Mouse (Mus musculus): ENCODE results near the gene Gm39115.
A peak's percentile ranks its signal among the peaks of the same experiment; 100 is the strongest.
"Not testable (repeated sequence)": the region's sequence is repeated elsewhere in the genome, so short reads cannot be mapped to it uniquely, and the experiment has no call there.

Gene Gm39115

DNA sequence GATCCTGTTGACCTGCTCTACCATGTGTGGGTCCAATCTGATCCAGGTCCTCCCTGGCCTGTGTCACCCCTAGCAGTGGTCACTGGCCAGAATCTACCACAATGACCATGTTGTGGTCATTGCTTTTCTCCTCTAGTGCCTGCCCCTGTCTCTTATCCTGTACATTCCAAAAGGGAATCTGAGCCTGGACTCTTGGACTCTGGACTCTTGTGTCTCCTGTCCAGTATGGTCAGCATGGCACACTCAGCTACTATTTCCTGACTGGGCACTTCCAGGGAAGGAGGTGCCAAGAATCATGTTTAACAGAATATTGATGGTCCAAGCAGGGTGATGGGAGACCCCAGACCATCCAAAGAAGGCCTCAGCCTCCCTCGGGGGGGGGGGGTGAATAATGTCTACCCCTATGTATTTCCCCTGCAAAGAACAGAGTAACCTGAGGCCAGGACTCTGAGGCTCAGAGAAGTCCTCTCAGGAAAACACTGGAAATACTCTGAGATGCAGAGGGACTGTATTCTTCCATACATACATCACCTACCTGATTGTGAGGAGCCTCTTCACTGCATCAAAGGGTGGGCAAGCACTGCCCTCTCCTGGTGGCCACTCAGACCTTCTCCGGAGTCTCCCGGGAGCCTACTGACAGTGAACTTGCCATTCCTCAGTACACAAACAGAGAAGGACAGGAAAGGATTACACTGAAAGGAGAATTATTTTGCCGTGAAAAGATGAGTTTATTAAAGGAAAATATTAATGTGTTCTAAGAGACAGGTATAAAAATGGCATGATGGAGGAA, 1.4 kb downstream of the Gm39115 start:
- no peak for DNase-seq (ENCODE audit: low read depth, low spot score)
- no peaks in the 10 kb centered on the region for H3K27me3 ChIP-seq (ENCODE audit: control insufficient read depth, insufficient read depth, low read length, poor library complexity, severe bottlenecking)
- no peaks in the 10 kb centered on the region for H3K36me3 ChIP-seq (ENCODE audit: control insufficient read depth, insufficient read depth, low read length, poor library complexity, severe bottlenecking)

DNA sequence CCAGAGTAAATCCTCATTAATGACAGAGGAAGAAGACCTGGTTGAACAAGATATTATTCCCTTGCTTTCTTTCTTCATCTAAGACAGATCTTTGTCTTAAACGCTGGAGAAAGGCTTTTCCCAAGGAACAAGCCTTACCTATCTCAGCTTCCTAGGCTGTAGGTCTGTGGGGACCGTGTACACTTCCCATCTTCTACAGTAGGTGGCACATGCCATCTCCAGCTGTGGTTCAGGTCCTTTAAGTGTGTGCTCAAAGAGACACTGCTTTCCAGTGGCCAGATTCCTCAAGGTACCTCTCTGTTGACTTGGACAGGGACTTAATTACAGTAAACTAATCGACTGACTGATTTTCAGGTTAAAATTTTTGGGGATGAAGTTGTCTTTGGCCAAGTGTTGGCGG, 7.0 kb downstream of the Gm39115 start:
- H3K27me3 ChIP-seq (ENCODE audit: control insufficient read depth, insufficient read depth, low read length, poor library complexity, severe bottlenecking) = no peaks in the 10 kb centered on the region
- no peaks in the 10 kb centered on the region for H3K36me3 ChIP-seq (ENCODE audit: control insufficient read depth, insufficient read depth, low read length, poor library complexity, severe bottlenecking)
- DNase-seq (ENCODE audit: low read depth, low spot score) = no peak

DNA sequence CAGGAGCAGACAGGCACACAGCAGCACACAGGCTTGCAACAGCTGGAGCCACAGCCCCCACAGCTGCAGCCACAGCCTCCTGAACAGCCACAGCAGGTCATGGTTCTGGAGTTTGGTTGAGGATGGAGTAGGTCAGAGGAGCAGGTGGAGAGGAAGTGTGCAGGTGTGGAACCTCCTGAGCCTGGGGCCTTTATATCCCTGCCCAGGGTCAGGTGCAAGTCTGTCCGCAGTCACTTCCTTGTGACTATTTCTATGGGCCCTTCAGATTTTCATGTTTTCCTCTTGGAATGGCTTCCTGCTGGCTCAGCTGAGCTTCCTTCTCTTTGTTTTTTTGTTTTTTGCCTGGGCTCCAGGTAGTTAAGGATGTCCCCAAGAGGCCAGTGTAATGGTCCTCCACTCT, 15.2 kb downstream of the Gm39115 start, which contains the start of gene Gm45618:
TSS of gene Gm45618 (minus strand) at position 101 of the 400 bp plus-strand sequence.
- not testable (repeated sequence) for H3K27me3 ChIP-seq (ENCODE audit: control insufficient read depth, insufficient read depth, low read length, poor library complexity, severe bottlenecking); H3K36me3 ChIP-seq (ENCODE audit: control insufficient read depth, insufficient read depth, low read length, poor library complexity, severe bottlenecking); DNase-seq (ENCODE audit: low read depth, low spot score)

DNA sequence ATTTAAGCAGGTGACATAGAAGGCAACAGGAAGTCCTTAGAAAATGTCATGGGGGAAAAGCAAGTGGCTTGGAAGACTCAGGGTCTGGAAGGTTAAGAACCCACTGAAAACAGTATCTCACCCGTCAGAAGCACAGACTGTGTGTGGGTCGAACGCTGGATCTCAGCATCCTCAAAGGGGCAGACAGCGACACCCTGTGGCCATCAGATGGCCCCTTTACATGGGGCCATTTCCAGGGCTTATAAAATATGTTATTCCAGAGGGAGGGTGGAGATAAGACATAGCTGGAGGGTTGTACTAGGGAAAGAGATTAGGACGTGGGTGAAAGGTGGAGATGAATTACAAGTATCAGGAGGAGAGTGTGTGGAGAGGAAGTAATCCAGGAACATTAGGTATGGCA, 16.2 kb downstream of the Gm39115 start:
- Histone ChIP-seq H3K36me3 (ENCODE audit: control insufficient read depth, insufficient read depth, low read length, poor library complexity, severe bottlenecking) (no peaks in the 10 kb centered on the region), H3K27me3 (ENCODE audit: control insufficient read depth, insufficient read depth, low read length, poor library complexity, severe bottlenecking) (no peaks in the 10 kb centered on the region)
- DNase-seq (ENCODE audit: low read depth, low spot score) = peak; percentile 4

GRCm38 (mm10) chr7:142104747-142105146, 31.1 kb downstream of the Gm39115 start:
- DNase-seq (ENCODE audit: low read depth, low spot score) = no peak
- no peaks in the 10 kb centered on the region for H3K36me3 ChIP-seq (ENCODE audit: control insufficient read depth, insufficient read depth, low read length, poor library complexity, severe bottlenecking)

GRCm38 (mm10) chr7:142097776-142098175, 38.1 kb downstream of the Gm39115 start:
- Histone ChIP-seq H3K27me3 (ENCODE audit: control insufficient read depth, insufficient read depth, low read length, poor library complexity, severe bottlenecking) (no peaks in the 10 kb centered on the region), H3K36me3 (ENCODE audit: control insufficient read depth, insufficient read depth, low read length, poor library complexity, severe bottlenecking) (no peaks in the 10 kb centered on the region)
- DNase-seq (ENCODE audit: low read depth, low spot score) = peak; percentile 84

More at GRCm38 (mm10) chr7:142104747-142105146, 31.1 kb downstream of the Gm39115 start:
- no peaks in the 10 kb centered on the region; the same call in 1 of the 2 replicates for H3K27me3 ChIP-seq (ENCODE audit: control insufficient read depth, insufficient read depth, low read length, poor library complexity, severe bottlenecking)

GRCm38 (mm10) chr7:142096701-142097100, 39.1 kb downstream of the Gm39115 start:
- Histone ChIP-seq H3K27me3 (ENCODE audit: control insufficient read depth, insufficient read depth, low read length, poor library complexity, severe bottlenecking) (no peaks in the 10 kb centered on the region), H3K36me3 (ENCODE audit: control insufficient read depth, insufficient read depth, low read length, poor library complexity, severe bottlenecking) (no peaks in the 10 kb centered on the region)
- DNase-seq (ENCODE audit: low read depth, low spot score) = no peak

DNA sequence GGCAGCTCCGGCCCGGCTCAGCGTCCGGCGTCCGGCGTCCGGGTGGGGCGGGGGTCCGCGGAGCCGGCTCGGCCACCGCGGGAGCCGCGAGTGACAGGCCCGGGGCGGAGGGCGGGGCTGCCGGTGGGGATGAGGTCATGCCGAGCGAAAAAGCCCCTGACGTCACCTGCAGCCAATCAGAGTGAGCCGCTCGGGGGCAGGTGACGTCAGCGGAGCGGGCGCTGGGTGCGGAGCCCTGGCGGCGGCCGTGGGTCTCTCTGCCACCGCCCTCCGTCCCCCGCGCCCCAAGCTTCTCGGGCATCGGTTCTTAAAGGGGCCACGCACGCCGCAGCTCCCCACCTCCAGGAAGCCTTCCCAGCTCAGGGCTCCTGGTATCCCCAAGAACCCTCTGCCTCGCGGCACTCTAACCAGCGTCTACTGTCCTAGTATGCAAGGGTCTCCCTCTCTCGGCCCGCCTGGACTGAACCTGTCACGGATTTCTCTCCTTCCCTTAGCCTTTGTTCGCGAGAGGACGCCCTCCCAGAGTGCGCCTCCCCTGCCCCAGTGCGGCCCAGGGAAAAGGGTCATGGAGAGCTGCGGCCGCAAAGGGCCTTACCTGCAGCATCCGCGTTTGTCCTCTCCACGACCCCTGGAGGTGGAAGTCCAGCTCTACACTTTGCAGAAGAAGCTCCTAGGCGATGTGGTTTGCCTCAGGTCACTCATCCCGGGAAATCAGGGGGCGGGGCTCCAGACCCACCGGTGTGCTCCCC, 40.5 kb downstream of the Gm39115 start, which contains the start of gene Dusp8:
TSS of gene Dusp8 (minus strand) at position 661 of the 749 bp plus-strand sequence.
- Histone ChIP-seq H3K36me3 (ENCODE audit: control insufficient read depth, insufficient read depth, low read length, poor library complexity, severe bottlenecking) (no peaks in the 10 kb centered on the region), H3K27me3 (ENCODE audit: control insufficient read depth, insufficient read depth, low read length, poor library complexity, severe bottlenecking) (no peaks in the 10 kb centered on the region)
- peak; percentile 89 for DNase-seq (ENCODE audit: low read depth, low spot score)

GRCm38 (mm10) chr7:142094301-142095143, 41.3 kb downstream of the Gm39115 start:
- Histone ChIP-seq H3K27me3 (ENCODE audit: control insufficient read depth, insufficient read depth, low read length, poor library complexity, severe bottlenecking) (no peaks in the 10 kb centered on the region), H3K36me3 (ENCODE audit: control insufficient read depth, insufficient read depth, low read length, poor library complexity, severe bottlenecking) (no peaks in the 10 kb centered on the region)
- DNase-seq (ENCODE audit: low read depth, low spot score) = peak; percentile 36

GRCm38 (mm10) chr7:142093696-142094240, 42.1 kb downstream of the Gm39115 start:
- no peaks in the 10 kb centered on the region for H3K27me3 ChIP-seq (ENCODE audit: control insufficient read depth, insufficient read depth, low read length, poor library complexity, severe bottlenecking)
- H3K36me3 ChIP-seq (ENCODE audit: control insufficient read depth, insufficient read depth, low read length, poor library complexity, severe bottlenecking) = no peaks in the 10 kb centered on the region
- DNase-seq (ENCODE audit: low read depth, low spot score) = peak; percentile 8

DNA sequence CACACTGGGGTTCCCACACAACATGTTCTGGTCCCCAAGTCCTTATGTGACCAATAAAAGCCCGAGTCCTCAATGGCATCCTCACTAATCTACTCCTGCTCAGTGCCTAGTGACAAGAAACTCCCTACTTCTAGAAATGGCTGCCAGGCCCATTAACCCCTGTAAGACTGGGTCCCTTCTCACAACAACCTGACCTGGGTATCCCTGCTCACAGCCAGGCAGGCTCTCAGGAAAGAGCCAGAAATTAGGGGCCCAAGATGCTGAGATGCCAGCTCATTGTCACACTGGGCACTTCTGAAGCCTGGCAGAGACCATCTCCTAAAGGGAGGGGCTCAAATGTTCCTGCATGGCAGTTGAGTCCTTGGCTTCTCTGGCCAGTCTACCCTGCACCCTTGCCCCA, 42.8 kb downstream of the Gm39115 start:
- no peak for DNase-seq (ENCODE audit: low read depth, low spot score)
- Histone ChIP-seq H3K27me3 (ENCODE audit: control insufficient read depth, insufficient read depth, low read length, poor library complexity, severe bottlenecking) (no peaks in the 10 kb centered on the region), H3K36me3 (ENCODE audit: control insufficient read depth, insufficient read depth, low read length, poor library complexity, severe bottlenecking) (no peaks in the 10 kb centered on the region)

- no peak for DNase-seq (ENCODE audit: low read depth, low spot score)
- Histone ChIP-seq H3K36me3 (ENCODE audit: control insufficient read depth, insufficient read depth, low read length, poor library complexity, severe bottlenecking) (no peaks in the 10 kb centered on the region), H3K27me3 (ENCODE audit: control insufficient read depth, insufficient read depth, low read length, poor library complexity, severe bottlenecking) (no peaks in the 10 kb centered on the region)
These were observed 44.0 kb downstream of the Gm39115 start for GRCm38 (mm10) chr7:142091848-142092247.

DNA sequence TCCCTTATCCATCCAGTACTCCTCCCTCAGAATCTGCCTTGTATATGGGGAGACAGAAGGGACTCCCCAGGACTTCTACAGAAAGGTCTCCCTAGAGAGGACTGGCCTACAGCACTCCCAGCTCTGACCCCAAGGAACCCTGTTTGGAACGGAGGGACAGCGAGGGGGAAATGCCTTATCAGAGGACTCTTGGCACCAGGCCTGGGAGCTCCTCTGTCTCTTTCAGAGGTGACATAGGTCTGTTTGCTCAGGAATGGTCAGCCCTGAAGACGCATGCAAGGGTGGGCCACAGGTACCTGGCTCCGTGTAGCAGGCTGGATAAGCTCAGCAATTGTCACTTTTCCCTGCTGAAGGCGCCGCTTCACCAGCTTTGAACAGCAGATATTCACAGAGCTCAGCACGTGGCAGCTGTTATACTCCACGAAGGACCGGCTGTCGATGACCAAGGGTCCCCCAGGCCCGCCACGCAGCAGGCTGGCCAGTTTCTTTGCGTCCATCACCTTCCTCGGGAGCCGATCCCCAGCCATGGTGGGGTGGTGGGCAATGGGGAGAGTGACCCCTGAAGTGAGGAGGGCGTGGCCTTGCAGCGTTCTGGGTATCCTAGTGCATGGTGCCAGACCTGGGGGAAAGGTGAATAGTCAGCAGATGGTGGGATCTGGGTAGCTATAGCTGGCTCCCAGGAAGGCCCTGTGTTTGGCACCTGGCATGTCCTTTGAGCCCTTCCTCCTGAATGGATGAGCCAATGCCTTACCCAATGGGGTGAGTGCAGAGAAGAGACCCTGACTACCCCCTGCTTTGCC, 46.0 kb downstream of the Gm39115 start:
- H3K36me3 ChIP-seq (ENCODE audit: control insufficient read depth, insufficient read depth, low read length, poor library complexity, severe bottlenecking) = no peaks in the 10 kb centered on the region
- no peak for DNase-seq (ENCODE audit: low read depth, low spot score)

GRCm38 (mm10) chr7:142088886-142089285, 46.9 kb downstream of the Gm39115 start:
- Histone ChIP-seq H3K36me3 (ENCODE audit: control insufficient read depth, insufficient read depth, low read length, poor library complexity, severe bottlenecking) (no peaks in the 10 kb centered on the region), H3K27me3 (ENCODE audit: control insufficient read depth, insufficient read depth, low read length, poor library complexity, severe bottlenecking) (no peaks in the 10 kb centered on the region)
- no peak for DNase-seq (ENCODE audit: low read depth, low spot score)

More for the DNA sequence above, 46.0 kb downstream of the Gm39115 start:
- H3K27me3 ChIP-seq (ENCODE audit: control insufficient read depth, insufficient read depth, low read length, poor library complexity, severe bottlenecking) = no peaks in the 10 kb centered on the region

All from splenic B cell, adult 2 months (primary cell).